Mouse (Mus musculus) embryonic fibroblast, embryonic 13.5 days (primary cell): ENCODE measurements around the gene Cd7. TPM values are rescaled to one million over a fixed set of nuclear protein-coding genes. Genes with fewer than 3 reads are reported as not detected.
"Not testable (repeated sequence)": the region's sequence is repeated elsewhere in the genome, so short reads cannot be mapped to it uniquely, and the experiment has no call there.

Source experiments
- H3K27ac ChIP-seq: 2 replicates; pipeline ENCODE4 v1.5.1; 2012; ENCODE audit warnings: low read length, control low read depth, inconsistent platforms; ENCODE audit not compliant: insufficient read depth
- H3K4me1 ChIP-seq: 2 replicates; pipeline ENCODE4 v1.6.1; 2011; ENCODE audit warnings: low read length; ENCODE audit not compliant: control insufficient read depth, insufficient read depth
- H3K4me3 ChIP-seq: 2 replicates; pipeline ENCODE4 v1.5.1; 2011; ENCODE audit warnings: mild to moderate bottlenecking, control low read depth, low read length; ENCODE audit not compliant: insufficient read depth
- CTCF ChIP-seq: IDR thresholded peaks from 2 replicates; pipeline ENCODE4 v1.5.1; 2011; ENCODE audit warnings: mild to moderate bottlenecking, control low read depth, low read length, moderate library complexity, borderline replicate concordance; ENCODE audit not compliant: insufficient read depth
- POLR2A ChIP-seq: IDR thresholded peaks from 2 replicates; pipeline ENCODE4 v1.6.1; 2011; ENCODE audit warnings: low read depth, mild to moderate bottlenecking, control low read depth, low read length, moderate library complexity
- polyA plus RNA-seq: library from polyadenylated mRNA; stranded (reverse); fragments of >200 nt; gene quantifications from 2 replicates; pipeline ENCODE4 v1.2.4, GENCODE M21; 2011; ENCODE audit warnings: low read depth; ENCODE audit not compliant: missing spikeins, insufficient read length

The Cd7 gene
- polyA plus RNA-seq = not detected in 2 replicates

GRCm38 (mm10) chr11:121039302-121039701, at the start of gene Cd7:
Gene Cd7, minus strand, starts transcription at chr11:121039418.
- TF ChIP-seq POLR2A (no peak), CTCF (no peak)
- H3K27ac ChIP-seq = no peak within 1 kb of the TSS
- no peak within 1 kb of the TSS for H3K4me3 ChIP-seq
- H3K4me1 ChIP-seq = no peaks in the 10 kb centered on the region

- TF ChIP-seq POLR2A (no peak), CTCF (no peak)
- Histone ChIP-seq H3K4me3 (no peak overlapping the region), H3K27ac (no peak overlapping the region), H3K4me1 (no peaks in the 10 kb centered on the region)
These were observed 49.8 kb upstream of the Cd7 start for GRCm38 (mm10) chr11:121088997-121089396.

- TF ChIP-seq POLR2A (no peak), CTCF (no peak)
- Histone ChIP-seq H3K27ac (no peak overlapping the region), H3K4me1 (no peaks in the 10 kb centered on the region), H3K4me3 (no peak overlapping the region)
These were observed 47.1 kb upstream of the Cd7 start for GRCm38 (mm10) chr11:121086296-121086695.

GRCm38 (mm10) chr11:121085181-121085580, 46.0 kb upstream of the Cd7 start:
- Histone ChIP-seq H3K4me3 (no peak overlapping the region), H3K27ac (no peak overlapping the region), H3K4me1 (no peaks in the 10 kb centered on the region)
- no peak for TF ChIP-seq POLR2A
- TF ChIP-seq CTCF = no peak

GRCm38 (mm10) chr11:121082857-121083500, 43.8 kb upstream of the Cd7 start:
- no peaks in the 10 kb centered on the region for H3K4me1 ChIP-seq
- H3K4me3 ChIP-seq = no peak overlapping the region
- H3K27ac ChIP-seq = no peak overlapping the region
- TF ChIP-seq CTCF = no peak
- TF ChIP-seq POLR2A = no peak

GRCm38 (mm10) chr11:121082250-121082649, 43.0 kb upstream of the Cd7 start:
- Histone ChIP-seq H3K4me3 (no peak overlapping the region), H3K4me1 (no peaks in the 10 kb centered on the region), H3K27ac (no peak overlapping the region)
- no peak for TF ChIP-seq POLR2A
- TF ChIP-seq CTCF = no peak

GRCm38 (mm10) chr11:121081120-121081519, 41.9 kb upstream of the Cd7 start, which contains the start of gene Sectm1a:
Gene Sectm1a, minus strand, starts transcription at chr11:121081220.
- TF ChIP-seq CTCF (no peak), POLR2A (no peak)
- Histone ChIP-seq H3K27ac (no peak within 1 kb of the TSS), H3K4me3 (no peak within 1 kb of the TSS), H3K4me1 (no peaks in the 10 kb centered on the region)

GRCm38 (mm10) chr11:121080330-121080729, 41.1 kb upstream of the Cd7 start:
- TF ChIP-seq CTCF (no peak), POLR2A (no peak)
- Histone ChIP-seq H3K27ac (no peak overlapping the region), H3K4me3 (no peak overlapping the region), H3K4me1 (no peaks in the 10 kb centered on the region)

GRCm38 (mm10) chr11:121075655-121076054, 36.4 kb upstream of the Cd7 start:
- Histone ChIP-seq H3K4me3 (no peak overlapping the region), H3K27ac (no peak overlapping the region)
- no peak for TF ChIP-seq CTCF
- no peak for TF ChIP-seq POLR2A

GRCm38 (mm10) chr11:121069662-121070061, 30.4 kb upstream of the Cd7 start:
- H3K4me1 ChIP-seq, H3K4me3 ChIP-seq, H3K27ac ChIP-seq: not testable (repeated sequence)

More at GRCm38 (mm10) chr11:121075655-121076054, 36.4 kb upstream of the Cd7 start:
- H3K4me1 ChIP-seq = no peaks in the 10 kb centered on the region
